Mouse (Mus musculus): Measurements from ENCODE around the gene Uchl3.

Gene Uchl3

GRCm38 (mm10) chr14:101653581-101654525 is at the start of gene Uchl3:
TSS of gene Uchl3 (plus strand) at chr14:101653967.
- no peaks in the 10 kb centered on the region for H3K27me3 ChIP-seq (ENCODE audit: control insufficient read depth, insufficient read depth, low read length, poor library complexity, severe bottlenecking)
- peak; percentile 96 for DNase-seq (ENCODE audit: low read depth, low spot score)
- no peaks in the 10 kb centered on the region for H3K36me3 ChIP-seq (ENCODE audit: control insufficient read depth, insufficient read depth, low read length, poor library complexity, severe bottlenecking)

GRCm38 (mm10) chr14:101605843-101606242 is 47.9 kb upstream of the Uchl3 start:
- DNase-seq (ENCODE audit: low read depth, low spot score), result peak; percentile 32
- Histone ChIP-seq H3K27me3 (ENCODE audit: control insufficient read depth, insufficient read depth, low read length, poor library complexity, severe bottlenecking) (peaks cover 2% of the 10 kb centered on the region; the same call in 1 of the 2 replicates), H3K36me3 (ENCODE audit: control insufficient read depth, insufficient read depth, low read length, poor library complexity, severe bottlenecking) (no peaks in the 10 kb centered on the region)

GRCm38 (mm10) chr14:101607631-101608518 is 45.9 kb upstream of the Uchl3 start:
- Histone ChIP-seq H3K27me3 (ENCODE audit: control insufficient read depth, insufficient read depth, low read length, poor library complexity, severe bottlenecking) (peaks cover 2% of the 10 kb centered on the region; the same call in 1 of the 2 replicates), H3K36me3 (ENCODE audit: control insufficient read depth, insufficient read depth, low read length, poor library complexity, severe bottlenecking) (no peaks in the 10 kb centered on the region)
- DNase-seq (ENCODE audit: low read depth, low spot score), result peak; percentile 13

- peaks cover 2% of the 10 kb centered on the region; the same call in 1 of the 2 replicates for H3K27me3 ChIP-seq (ENCODE audit: control insufficient read depth, insufficient read depth, low read length, poor library complexity, severe bottlenecking)
- DNase-seq (ENCODE audit: low read depth, low spot score), result peak; percentile 57
- no peaks in the 10 kb centered on the region for H3K36me3 ChIP-seq (ENCODE audit: control insufficient read depth, insufficient read depth, low read length, poor library complexity, severe bottlenecking)
Observed at GRCm38 (mm10) chr14:101608519-101609368, 45.0 kb upstream of the Uchl3 start, which contains the start of gene Tbc1d4. TSS of gene Tbc1d4 (minus strand) at chr14:101609191.

- DNase-seq (ENCODE audit: low read depth, low spot score), result no peak
- no peaks in the 10 kb centered on the region for H3K36me3 ChIP-seq (ENCODE audit: control insufficient read depth, insufficient read depth, low read length, poor library complexity, severe bottlenecking)
- H3K27me3 ChIP-seq (ENCODE audit: control insufficient read depth, insufficient read depth, low read length, poor library complexity, severe bottlenecking), result peaks cover 2% of the 10 kb centered on the region; the same call in 1 of the 2 replicates
Observed at GRCm38 (mm10) chr14:101610701-101611100, 43.1 kb upstream of the Uchl3 start.

GRCm38 (mm10) chr14:101613206-101613605 is 40.6 kb upstream of the Uchl3 start:
- no peaks in the 10 kb centered on the region for H3K36me3 ChIP-seq (ENCODE audit: control insufficient read depth, insufficient read depth, low read length, poor library complexity, severe bottlenecking)
- no peaks in the 10 kb centered on the region for H3K27me3 ChIP-seq (ENCODE audit: control insufficient read depth, insufficient read depth, low read length, poor library complexity, severe bottlenecking)
- DNase-seq (ENCODE audit: low read depth, low spot score), result no peak

- DNase-seq (ENCODE audit: low read depth, low spot score), result no peak
- H3K36me3 ChIP-seq (ENCODE audit: control insufficient read depth, insufficient read depth, low read length, poor library complexity, severe bottlenecking), result no peaks in the 10 kb centered on the region
- no peaks in the 10 kb centered on the region for H3K27me3 ChIP-seq (ENCODE audit: control insufficient read depth, insufficient read depth, low read length, poor library complexity, severe bottlenecking)
Observed at GRCm38 (mm10) chr14:101616178-101616577, 37.6 kb upstream of the Uchl3 start.

GRCm38 (mm10) chr14:101617680-101618079 is 36.1 kb upstream of the Uchl3 start:
- H3K27me3 ChIP-seq (ENCODE audit: control insufficient read depth, insufficient read depth, low read length, poor library complexity, severe bottlenecking), result no peaks in the 10 kb centered on the region
- peak; percentile 31 for DNase-seq (ENCODE audit: low read depth, low spot score)

GRCm38 (mm10) chr14:101630548-101630947 is 23.2 kb upstream of the Uchl3 start:
- Histone ChIP-seq H3K27me3 (ENCODE audit: control insufficient read depth, insufficient read depth, low read length, poor library complexity, severe bottlenecking) (no peaks in the 10 kb centered on the region), H3K36me3 (ENCODE audit: control insufficient read depth, insufficient read depth, low read length, poor library complexity, severe bottlenecking) (peaks cover 10% of the 10 kb centered on the region; the same call in 1 of the 2 replicates)
- no peak for DNase-seq (ENCODE audit: low read depth, low spot score)

More at GRCm38 (mm10) chr14:101617680-101618079, 36.1 kb upstream of the Uchl3 start:
- H3K36me3 ChIP-seq (ENCODE audit: control insufficient read depth, insufficient read depth, low read length, poor library complexity, severe bottlenecking), result no peaks in the 10 kb centered on the region

GRCm38 (mm10) chr14:101635765-101636164 is 18.0 kb upstream of the Uchl3 start:
- DNase-seq (ENCODE audit: low read depth, low spot score), result no peak
- no peaks in the 10 kb centered on the region for H3K27me3 ChIP-seq (ENCODE audit: control insufficient read depth, insufficient read depth, low read length, poor library complexity, severe bottlenecking)
- H3K36me3 ChIP-seq (ENCODE audit: control insufficient read depth, insufficient read depth, low read length, poor library complexity, severe bottlenecking), result peaks cover 10% of the 10 kb centered on the region; the same call in 1 of the 2 replicates

- DNase-seq (ENCODE audit: low read depth, low spot score), result no peak
- Histone ChIP-seq H3K36me3 (ENCODE audit: control insufficient read depth, insufficient read depth, low read length, poor library complexity, severe bottlenecking) (peaks cover 8% of the 10 kb centered on the region; the same call in 1 of the 2 replicates), H3K27me3 (ENCODE audit: control insufficient read depth, insufficient read depth, low read length, poor library complexity, severe bottlenecking) (no peaks in the 10 kb centered on the region)
Observed at GRCm38 (mm10) chr14:101637381-101637780, 16.4 kb upstream of the Uchl3 start.

- peak; percentile 94 for DNase-seq (ENCODE audit: low read depth, low spot score)
- Histone ChIP-seq H3K36me3 (ENCODE audit: control insufficient read depth, insufficient read depth, low read length, poor library complexity, severe bottlenecking) (no peaks in the 10 kb centered on the region), H3K27me3 (ENCODE audit: control insufficient read depth, insufficient read depth, low read length, poor library complexity, severe bottlenecking) (no peaks in the 10 kb centered on the region)
Observed at GRCm38 (mm10) chr14:101640153-101640843, 13.5 kb upstream of the Uchl3 start, which contains the start of gene Commd6. TSS of gene Commd6 (minus strand) at chr14:101640686.

- Histone ChIP-seq H3K27me3 (ENCODE audit: control insufficient read depth, insufficient read depth, low read length, poor library complexity, severe bottlenecking) (no peaks in the 10 kb centered on the region), H3K36me3 (ENCODE audit: control insufficient read depth, insufficient read depth, low read length, poor library complexity, severe bottlenecking) (no peaks in the 10 kb centered on the region)
- DNase-seq (ENCODE audit: low read depth, low spot score), result no peak
Observed at GRCm38 (mm10) chr14:101644948-101645347, 8.8 kb upstream of the Uchl3 start.
